Mouse (Mus musculus): ENCODE results near the gene Ndufb2. TPM values are rescaled to one million over a fixed set of nuclear protein-coding genes. Genes with fewer than 3 reads are reported as not detected.

The Ndufb2 gene
- polyA plus RNA-seq (2016; fragmentation: Nextera tagmentation; extraction: Ambion mirVana): 241 and 242 TPM in 2 replicates

DNA sequence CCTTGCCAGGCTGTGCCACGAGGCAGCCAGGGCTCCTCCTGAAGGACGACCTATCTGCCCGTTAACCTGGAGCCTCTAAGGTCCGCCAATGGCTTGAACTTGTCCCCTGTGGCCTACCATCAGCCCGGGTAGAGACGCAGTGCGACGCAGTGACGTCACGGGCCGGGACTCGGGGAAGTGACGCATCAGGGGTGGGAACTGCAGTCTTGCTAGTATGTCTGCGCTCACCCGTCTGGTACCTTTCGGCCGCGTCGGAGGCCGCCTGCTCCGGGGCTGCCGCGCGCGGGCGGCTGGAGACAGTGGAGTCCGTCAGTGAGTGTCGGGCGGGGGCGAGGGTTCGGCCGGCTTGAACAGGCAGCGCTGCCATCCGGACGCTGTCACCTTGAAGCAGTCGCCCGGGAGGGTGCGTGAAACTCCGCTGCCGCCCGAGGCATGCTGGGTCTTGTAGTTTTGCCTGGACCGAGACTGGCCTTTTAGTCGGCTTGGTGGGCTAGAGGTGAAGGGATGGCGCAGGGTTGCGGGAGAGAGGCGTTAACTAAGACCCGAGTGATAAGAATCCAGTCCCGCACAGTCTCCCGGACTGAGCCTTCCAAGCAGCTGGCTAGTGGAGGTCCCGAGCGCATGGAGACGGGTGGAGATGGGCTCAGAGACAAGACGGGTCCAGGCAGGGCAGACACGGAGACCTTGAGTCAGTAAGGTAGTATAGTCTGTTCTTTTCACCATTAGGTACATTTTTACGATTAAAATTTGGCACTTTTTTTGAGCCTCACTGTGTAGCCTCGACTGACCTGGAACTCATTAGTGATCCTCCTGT, at the start of gene Ndufb2:
Gene Ndufb2 (plus strand): TSS at position 174 of the 814 bp plus-strand sequence.
- under 1% methylated on average over 56 of the region's 56 CpGs for WGBS
- ATAC-seq (ENCODE audit: low FRiP score): peak; percentile 98
- H3K9me3 ChIP-seq: no peaks in the 10 kb centered on the region
- H3K9ac ChIP-seq: peak within 1 kb of the TSS; percentile 76
- peaks cover 16% of the 10 kb centered on the region; the same call in 1 of the 2 replicates for H3K36me3 ChIP-seq (replicated peaks)
- H3K27ac ChIP-seq: peak within 1 kb of the TSS; percentile 84
- no peaks in the 10 kb centered on the region for H3K27me3 ChIP-seq
- peak within 1 kb of the TSS; percentile 76 for H3K4me2 ChIP-seq
- peaks cover 17% of the 10 kb centered on the region for H3K4me1 ChIP-seq
- H3K4me3 ChIP-seq (replicated peaks): peak within 1 kb of the TSS; percentile 79

DNA sequence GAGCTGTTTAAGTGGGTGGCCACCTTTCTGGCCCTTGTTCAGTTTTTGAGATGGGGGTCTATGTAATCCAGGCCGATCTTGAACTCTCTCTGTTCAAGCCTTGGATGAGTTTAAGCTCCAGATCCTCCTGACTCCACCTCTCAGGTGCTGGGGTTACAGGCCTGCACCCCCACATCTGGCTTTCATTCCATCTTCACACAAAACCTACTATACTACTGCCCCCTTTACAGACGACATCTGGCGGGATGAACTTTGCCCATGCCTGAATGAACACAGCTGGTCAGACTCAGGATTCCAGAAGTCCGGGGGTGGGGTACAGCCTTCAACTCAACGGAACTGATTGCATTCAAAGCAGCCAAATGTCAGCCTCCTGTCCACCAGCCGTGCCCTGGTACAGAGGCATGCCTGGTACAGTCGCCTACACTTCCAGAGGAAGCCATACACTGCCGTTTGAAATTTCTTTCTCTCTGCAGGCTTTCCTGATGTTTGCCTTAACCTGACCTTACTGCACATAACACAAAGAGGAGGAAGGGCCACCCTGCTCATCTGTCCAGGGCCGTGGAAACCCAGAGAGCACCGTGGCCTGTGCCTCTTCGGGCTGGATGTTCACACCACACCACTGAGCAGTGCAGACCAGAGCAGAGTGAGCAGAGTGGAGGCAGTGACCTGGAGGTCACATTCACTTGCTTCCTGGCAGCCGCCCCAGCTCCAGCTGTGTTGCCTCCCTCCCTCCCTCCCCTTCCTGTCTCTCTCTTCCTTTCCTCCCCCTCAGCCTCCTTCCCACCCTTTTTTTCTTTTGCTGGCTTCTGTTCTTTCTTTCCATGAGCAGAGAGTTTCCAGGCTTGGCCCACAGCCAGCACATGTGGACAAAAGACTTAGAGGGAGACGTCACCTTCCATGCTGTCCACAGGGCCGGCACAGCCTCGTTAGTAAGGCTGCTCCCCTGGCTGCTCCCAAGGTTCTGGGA, 49.5 kb upstream of the Ndufb2 start:
- ATAC-seq (ENCODE audit: low FRiP score): peak; percentile 84
- Histone ChIP-seq H3K4me1 (peaks cover 73% of the 10 kb centered on the region), H3K9ac (0 out of 2 replicates have a peak overlapping the region, but pooled peaks have one; percentile 17), H3K9me3 (no peaks in the 10 kb centered on the region), H3K27me3 (no peaks in the 10 kb centered on the region), H3K36me3 (replicated peaks) (no peaks in the 10 kb centered on the region), H3K27ac (peak overlapping the region; percentile 89), H3K4me2 (peak overlapping the region; percentile 33), H3K4me3 (replicated peaks) (no peak overlapping the region)
- WGBS: 22% methylated on average over 15 of the region's 15 CpGs

DNA sequence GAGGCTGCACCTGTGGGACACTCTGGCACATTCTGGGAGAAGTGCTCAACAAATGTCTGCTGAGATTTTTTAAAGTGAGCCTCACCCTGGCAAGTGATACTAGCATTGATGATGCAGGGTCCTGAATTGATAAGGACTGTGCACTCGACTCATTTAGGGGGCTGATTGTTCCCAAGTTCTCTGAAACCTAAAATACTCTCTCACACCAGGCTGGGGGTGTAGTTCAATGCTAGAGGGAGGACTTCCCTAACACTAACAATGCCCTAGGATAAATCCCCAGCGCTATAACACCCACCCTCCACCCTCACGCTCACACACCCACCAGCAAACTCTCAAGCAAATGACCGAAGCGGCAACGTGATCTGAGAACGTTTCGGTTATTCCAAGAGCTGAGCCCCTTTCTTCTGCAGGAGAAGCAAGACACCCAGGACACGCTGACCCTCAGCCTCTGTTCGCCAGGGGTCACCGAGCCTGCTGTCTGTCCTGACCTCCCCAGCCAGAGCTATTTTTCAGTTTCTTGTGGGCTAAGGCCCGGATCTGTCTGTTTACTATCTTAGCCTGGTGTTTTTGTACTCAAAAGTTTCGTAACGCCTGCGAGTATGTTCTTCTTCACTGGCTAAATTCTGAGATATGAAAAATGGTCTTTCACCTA, 48.5 kb upstream of the Ndufb2 start:
- Histone ChIP-seq H3K36me3 (replicated peaks) (no peaks in the 10 kb centered on the region), H3K9ac (0 out of 2 replicates have a peak overlapping the region, but pooled peaks have one; percentile 5), H3K27ac (peak overlapping the region; percentile 89), H3K4me2 (no peak overlapping the region), H3K4me3 (replicated peaks) (no peak overlapping the region), H3K4me1 (peaks cover 65% of the 10 kb centered on the region), H3K27me3 (no peaks in the 10 kb centered on the region), H3K9me3 (no peaks in the 10 kb centered on the region)
- peak; percentile 21; the same call in 1 of the 2 replicates for ATAC-seq (ENCODE audit: low FRiP score)
- WGBS: 26% methylated on average over 15 of the region's 15 CpGs

DNA sequence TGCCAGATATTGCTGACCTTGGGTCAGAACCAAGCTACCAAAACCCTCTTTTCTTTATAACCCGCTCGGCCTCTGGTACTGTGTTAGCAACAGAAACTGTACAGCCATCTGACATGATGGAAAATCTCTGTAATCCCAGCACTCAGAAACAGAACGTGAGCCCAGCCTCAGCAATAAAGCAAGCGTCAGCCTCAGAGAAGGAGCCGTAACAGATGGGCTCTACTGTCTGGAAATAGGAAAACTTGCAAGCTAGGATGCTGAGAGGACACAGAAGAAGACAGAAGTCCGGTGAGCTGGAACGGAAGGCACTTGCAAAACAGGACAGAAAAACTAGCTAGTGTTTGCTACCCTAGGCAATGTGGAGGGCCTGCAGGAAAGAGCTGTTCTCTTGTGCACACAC, 46.9 kb upstream of the Ndufb2 start:
- Histone ChIP-seq H3K4me3 (replicated peaks) (no peak overlapping the region), H3K27ac (peak overlapping the region; percentile 26; the same call in 1 of the 2 replicates), H3K4me1 (peaks cover 50% of the 10 kb centered on the region), H3K9ac (no peak overlapping the region), H3K36me3 (replicated peaks) (no peaks in the 10 kb centered on the region), H3K9me3 (no peaks in the 10 kb centered on the region), H3K27me3 (no peaks in the 10 kb centered on the region), H3K4me2 (no peak overlapping the region)
- no peak for ATAC-seq (ENCODE audit: low FRiP score)
- WGBS: 91% methylated on average over 7 of the region's 7 CpGs

DNA sequence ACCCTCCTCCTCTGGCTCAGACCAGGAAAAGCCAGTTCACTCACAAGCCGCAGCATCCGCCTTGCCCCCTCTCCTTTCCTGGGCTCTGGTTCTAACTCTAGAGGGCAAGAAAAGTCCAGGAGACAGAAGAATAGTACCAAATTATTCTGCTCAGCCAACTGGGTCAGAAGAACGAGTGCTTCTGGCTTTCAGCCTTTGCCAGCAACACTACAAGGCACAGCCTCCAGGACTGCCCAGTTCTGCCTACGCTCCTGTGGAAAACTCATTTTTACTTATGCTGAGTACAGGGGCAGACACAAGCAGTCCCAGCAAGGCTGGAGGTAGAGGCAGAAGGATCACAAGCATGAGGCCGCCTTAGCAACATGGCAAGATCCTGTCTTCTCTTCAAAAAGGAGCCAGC, 44.3 kb upstream of the Ndufb2 start:
- Histone ChIP-seq H3K9me3 (no peaks in the 10 kb centered on the region), H3K4me2 (no peak overlapping the region), H3K36me3 (replicated peaks) (peaks cover 8% of the 10 kb centered on the region; the same call in 1 of the 2 replicates), H3K27ac (no peak overlapping the region), H3K27me3 (no peaks in the 10 kb centered on the region), H3K9ac (no peak overlapping the region), H3K4me3 (replicated peaks) (no peak overlapping the region), H3K4me1 (peaks cover 44% of the 10 kb centered on the region)
- whole genome bisulfite sequencing: 87% methylated on average over 5 of the region's 5 CpGs
- no peak for ATAC-seq (ENCODE audit: low FRiP score)

DNA sequence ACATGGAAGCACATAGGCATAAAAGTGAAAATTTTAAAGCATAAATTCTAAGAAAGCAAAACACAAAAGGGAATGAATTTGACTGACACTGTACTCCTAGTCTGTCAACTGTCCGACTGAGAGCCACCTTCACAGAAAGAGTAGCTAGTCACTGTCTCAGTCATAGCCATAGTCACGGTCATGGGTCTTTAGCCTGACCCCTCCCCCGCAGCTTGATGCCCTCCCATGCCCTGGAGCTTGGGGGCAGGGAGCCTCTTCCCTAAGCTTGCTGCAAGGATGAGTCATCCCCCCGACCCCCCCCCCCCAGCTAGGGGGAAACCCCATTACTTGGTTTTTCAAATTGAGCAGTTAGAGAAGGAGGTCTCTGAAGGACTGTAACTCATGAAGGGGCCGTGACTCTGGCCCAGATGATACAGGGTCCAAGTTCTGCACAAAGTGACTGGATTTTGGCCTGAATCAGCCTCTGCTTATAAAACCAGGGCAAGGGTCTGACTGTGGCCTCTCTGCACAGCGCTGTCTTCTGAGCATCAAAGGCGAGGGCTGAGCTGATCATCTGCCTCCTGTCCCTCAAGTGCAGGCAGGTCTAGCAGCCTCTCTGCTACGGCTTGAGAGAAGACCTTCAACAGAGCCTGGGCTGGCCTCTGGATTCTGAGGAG, 40.3 kb upstream of the Ndufb2 start:
- no peaks in the 10 kb centered on the region for H3K9me3 ChIP-seq
- H3K4me3 ChIP-seq (replicated peaks): no peak overlapping the region
- no peak for ATAC-seq (ENCODE audit: low FRiP score)
- H3K4me2 ChIP-seq: no peak overlapping the region
- WGBS: 76% methylated on average over 8 of the region's 8 CpGs
- H3K36me3 ChIP-seq (replicated peaks): peaks cover 15% of the 10 kb centered on the region
- no peak overlapping the region for H3K27ac ChIP-seq
- H3K9ac ChIP-seq: no peak overlapping the region
- no peaks in the 10 kb centered on the region for H3K27me3 ChIP-seq
- H3K4me1 ChIP-seq: peaks cover 46% of the 10 kb centered on the region

DNA sequence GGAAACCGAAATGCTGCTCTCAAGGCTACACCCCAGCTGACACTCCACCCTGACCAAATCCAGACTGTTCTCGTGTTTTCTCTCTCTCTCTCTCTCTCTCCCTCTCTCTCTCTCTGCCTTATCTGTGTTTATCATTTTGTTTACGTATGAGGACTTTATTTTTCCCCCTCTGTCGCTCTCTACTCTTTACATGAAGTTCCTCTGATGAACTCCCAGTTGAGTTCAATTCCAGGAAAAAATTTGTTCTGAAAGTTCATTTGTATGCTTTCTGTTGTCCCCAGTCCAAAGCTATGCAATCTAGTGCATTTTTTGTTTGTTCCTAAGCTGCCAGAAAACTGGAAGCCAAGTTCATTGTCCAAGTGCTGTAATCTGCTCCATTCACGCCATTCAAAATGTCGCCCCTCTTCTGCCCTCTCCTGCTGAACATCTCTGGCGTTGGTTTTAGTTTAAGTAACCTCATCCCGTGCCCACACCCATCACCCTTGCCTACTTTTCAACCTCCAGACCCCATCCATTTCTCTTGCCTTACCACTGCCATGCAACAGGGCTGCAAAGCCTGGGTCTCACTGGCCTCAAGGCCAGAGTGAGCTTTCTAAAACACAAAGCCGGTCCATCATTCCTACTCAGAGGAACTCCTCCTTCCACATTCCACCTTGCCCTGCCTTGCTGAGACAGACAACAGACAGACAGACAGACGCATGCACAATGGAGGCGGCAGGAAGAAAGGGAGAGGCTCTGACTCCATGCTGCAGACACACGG, 37.3 kb upstream of the Ndufb2 start:
- H3K9ac ChIP-seq: peak overlapping the region; percentile 4; the same call in 1 of the 2 replicates
- peaks cover 60% of the 10 kb centered on the region for H3K4me1 ChIP-seq
- no peak for ATAC-seq (ENCODE audit: low FRiP score)
- H3K27me3 ChIP-seq: no peaks in the 10 kb centered on the region
- peak overlapping the region; percentile 91; the same call in 1 of the 2 replicates for H3K4me3 ChIP-seq (replicated peaks)
- peak overlapping the region; percentile 69 for H3K4me2 ChIP-seq
- peaks cover 15% of the 10 kb centered on the region for H3K36me3 ChIP-seq (replicated peaks)
- H3K9me3 ChIP-seq: no peaks in the 10 kb centered on the region
- 63% methylated on average over 11 of the region's 12 CpGs for WGBS
- H3K27ac ChIP-seq: no peak overlapping the region

DNA sequence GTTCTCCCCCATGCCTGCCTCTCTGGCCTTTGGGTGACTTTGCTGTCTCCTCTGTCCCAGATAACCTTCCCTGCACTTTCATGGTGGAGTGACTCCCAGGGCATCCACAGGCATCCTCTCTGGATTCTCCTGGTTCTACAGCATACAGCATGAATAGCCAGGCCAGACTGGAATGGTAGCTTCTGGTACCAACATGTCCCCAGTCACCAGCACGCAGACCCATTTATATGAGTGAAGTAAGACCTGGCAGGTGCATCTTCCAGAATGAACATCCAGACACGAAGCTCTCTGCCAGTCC, 36.8 kb upstream of the Ndufb2 start:
- Histone ChIP-seq H3K4me1 (peaks cover 60% of the 10 kb centered on the region), H3K27me3 (no peaks in the 10 kb centered on the region), H3K9me3 (no peaks in the 10 kb centered on the region), H3K9ac (peak overlapping the region; percentile 4; the same call in 1 of the 2 replicates), H3K36me3 (replicated peaks) (peaks cover 15% of the 10 kb centered on the region), H3K4me3 (replicated peaks) (peak overlapping the region; percentile 91; the same call in 1 of the 2 replicates), H3K27ac (no peak overlapping the region), H3K4me2 (peak overlapping the region; percentile 69)
- 84% methylated on average over 2 of the region's 2 CpGs for WGBS
- ATAC-seq (ENCODE audit: low FRiP score): no peak

DNA sequence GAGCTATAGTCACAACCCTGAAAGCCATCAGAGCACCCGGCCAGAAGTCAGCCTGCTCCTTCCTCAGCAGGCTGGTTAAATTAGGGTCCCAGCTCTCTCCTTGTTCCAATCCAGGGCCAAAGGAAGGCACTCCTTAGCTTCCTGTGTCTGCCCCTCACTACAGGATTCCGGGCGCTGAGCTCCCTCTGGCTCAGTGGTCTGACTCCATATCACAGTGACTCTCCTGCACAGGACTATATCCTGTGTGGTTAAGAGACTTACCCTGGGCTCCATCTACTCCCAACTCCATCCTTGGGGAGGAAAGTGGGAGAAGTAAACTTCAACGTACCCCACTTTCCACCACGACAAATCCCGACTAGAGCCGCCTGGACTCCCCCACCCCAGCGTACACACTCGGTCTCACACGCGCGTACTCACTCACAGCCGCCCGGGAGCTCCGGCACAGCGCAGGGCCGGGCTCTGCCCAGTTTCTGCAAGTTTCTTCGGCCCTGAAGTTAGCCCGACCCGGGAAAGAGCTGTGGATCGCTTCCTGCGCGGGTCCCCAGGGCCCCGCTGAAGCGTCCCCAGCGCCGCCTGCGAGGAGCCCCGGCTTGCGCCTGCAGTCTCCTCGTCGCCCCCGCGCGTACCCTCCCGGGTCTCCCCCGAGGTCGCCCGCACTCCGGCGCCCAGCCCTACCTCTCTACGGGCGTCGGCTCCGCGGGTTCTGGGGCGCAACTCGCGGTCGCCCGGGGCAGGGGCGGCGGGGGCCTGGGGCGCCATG, 35.3 kb upstream of the Ndufb2 start:
- Histone ChIP-seq H3K9me3 (no peaks in the 10 kb centered on the region), H3K4me2 (peak overlapping the region; percentile 69), H3K36me3 (replicated peaks) (peaks cover 6% of the 10 kb centered on the region), H3K4me1 (peaks cover 58% of the 10 kb centered on the region), H3K4me3 (replicated peaks) (peak overlapping the region; percentile 91), H3K9ac (peak overlapping the region; percentile 96), H3K27me3 (no peaks in the 10 kb centered on the region), H3K27ac (peak overlapping the region; percentile 95)
- ATAC-seq (ENCODE audit: low FRiP score): peak; percentile 70
- under 1% methylated on average over 33 of the region's 54 CpGs for WGBS

DNA sequence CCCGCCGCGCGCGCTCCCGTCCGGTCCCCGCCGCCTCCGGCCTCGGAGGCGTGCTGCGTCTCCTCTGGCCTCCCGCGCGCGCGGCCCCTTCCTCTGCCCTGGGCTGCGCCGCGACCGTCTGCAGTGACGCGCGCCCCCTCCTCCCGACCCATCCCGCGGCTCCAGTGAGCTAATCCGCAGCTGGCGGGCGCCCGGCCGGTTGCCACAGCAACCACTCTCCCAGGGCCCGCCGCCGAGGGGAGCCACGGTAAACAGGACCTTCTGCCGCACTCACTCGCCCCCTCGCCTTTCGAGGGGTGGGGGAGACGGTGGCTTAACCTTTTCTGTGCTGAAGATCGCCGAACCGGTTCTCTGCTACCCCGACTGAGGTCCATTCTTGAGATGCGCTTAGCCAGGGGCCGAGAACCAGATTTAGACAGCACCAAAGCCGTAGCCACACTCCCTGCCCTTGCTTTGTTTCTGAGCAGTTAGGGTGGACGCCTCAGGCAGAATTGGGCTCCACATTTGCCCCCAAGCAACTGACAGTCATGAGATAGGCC, 34.6 kb upstream of the Ndufb2 start, which contains the start of gene Dennd2a:
Gene Dennd2a (minus strand): TSS at position 145 of the 539 bp plus-strand sequence.
- peak; percentile 96 for ATAC-seq (ENCODE audit: low FRiP score)
- Histone ChIP-seq H3K27ac (peak within 1 kb of the TSS; percentile 95), H3K4me3 (replicated peaks) (peak within 1 kb of the TSS; percentile 91), H3K4me2 (peak within 1 kb of the TSS; percentile 69), H3K36me3 (replicated peaks) (peaks cover 6% of the 10 kb centered on the region; the same call in 1 of the 2 replicates), H3K9ac (peak within 1 kb of the TSS; percentile 96), H3K27me3 (no peaks in the 10 kb centered on the region), H3K9me3 (no peaks in the 10 kb centered on the region), H3K4me1 (peaks cover 53% of the 10 kb centered on the region)
- 0% methylated on average over 35 of the region's 50 CpGs for WGBS
